In the genomic region with DNA sequence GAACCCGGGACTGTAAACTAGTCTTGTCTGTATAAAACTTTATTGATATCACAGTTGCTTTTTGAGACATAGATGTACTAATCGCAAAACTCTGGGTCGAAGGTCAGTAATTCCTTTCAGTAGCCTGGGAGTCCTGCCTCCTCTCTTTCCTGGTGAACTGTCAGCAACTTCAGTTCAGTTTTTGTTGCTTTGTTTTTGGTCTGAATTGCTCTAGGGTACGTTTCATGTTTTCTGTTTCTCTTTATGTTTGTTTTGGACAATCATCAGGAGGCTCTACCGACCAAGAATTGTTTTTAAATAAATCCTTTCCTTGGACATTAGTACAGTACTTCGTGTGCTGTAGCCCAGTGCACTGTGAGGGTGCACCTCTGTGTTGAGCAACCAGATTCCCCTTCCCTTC, we compare ENCODE assay signal across 31 mouse cellular contexts.
"Had no signal": no experiment of that assay in that cellular context is flagged by ENCODE, and none has a peak within 500 bp of the region (broad histone marks: within the 10 kb centered on the region; RNA-seq: fewer than 3 reads in every experiment).

No protein-coding gene starts in this region.

- H3K4me2 ChIP-seq: limb, embryonic 12.5 days; limb, embryonic 13.5 days; limb, embryonic 15.5 days; liver, embryonic 11.5 days; liver, embryonic 13.5 days; liver, embryonic 15.5 days; lung, embryonic 14.5 days; lung, embryonic 15.5 days; midbrain, embryonic 11.5 days; midbrain, embryonic 12.5 days; midbrain, embryonic 13.5 days; midbrain, embryonic 15.5 days had no signal

- H3K9me3 ChIP-seq: limb, embryonic 10.5 days; limb, embryonic 12.5 days; limb, embryonic 13.5 days; limb, embryonic 15.5 days; liver, embryonic 13.5 days; liver, embryonic 15.5 days; lung, embryonic 15.5 days; megakaryocyte, embryonic 14.5 days; midbrain, embryonic 10.5 days; midbrain, embryonic 12.5 days; midbrain, embryonic 13.5 days; midbrain, embryonic 15.5 days had no signal

- H3K9ac ChIP-seq: limb, embryonic 12.5 days; limb, embryonic 13.5 days; limb, embryonic 15.5 days; liver, embryonic 13.5 days; liver, embryonic 14.5 days; liver, embryonic 15.5 days; liver, postnatal 0 days; lung, embryonic 14.5 days; lung, embryonic 15.5 days; midbrain, embryonic 12.5 days; midbrain, embryonic 13.5 days; midbrain, embryonic 15.5 days had no signal

- H3K36me3 ChIP-seq: limb, embryonic 10.5 days; limb, embryonic 12.5 days; limb, embryonic 13.5 days; limb, embryonic 15.5 days; liver, embryonic 13.5 days; liver, embryonic 15.5 days; lung, embryonic 15.5 days; midbrain, embryonic 10.5 days; midbrain, embryonic 12.5 days; midbrain, embryonic 13.5 days; midbrain, embryonic 15.5 days had no signal

- ATAC-seq: liver, postnatal 0 days; lung, postnatal 0 days; midbrain, embryonic 13.5 days; midbrain, embryonic 15.5 days; midbrain, embryonic 16.5 days had no signal

- H3K4me3 ChIP-seq: left cerebral cortex, adult 2 months; limb, embryonic 10.5 days; limb, embryonic 12.5 days; limb, embryonic 13.5 days; limb, embryonic 15.5 days; liver, embryonic 13.5 days; liver, embryonic 15.5 days; lung, embryonic 15.5 days; megakaryocyte, embryonic 14.5 days; midbrain, embryonic 10.5 days; midbrain, embryonic 12.5 days; midbrain, embryonic 13.5 days; midbrain, embryonic 15.5 days; myocyte had no signal

- H3K4me1 ChIP-seq: limb, embryonic 10.5 days; limb, embryonic 12.5 days; limb, embryonic 13.5 days; limb, embryonic 15.5 days; liver, embryonic 13.5 days; liver, embryonic 15.5 days; lung, embryonic 15.5 days; megakaryocyte, embryonic 14.5 days; midbrain, embryonic 10.5 days; midbrain, embryonic 12.5 days; midbrain, embryonic 13.5 days; midbrain, embryonic 15.5 days had no signal

- H3K27ac ChIP-seq: left cerebral cortex, adult 2 months; limb, embryonic 10.5 days; limb, embryonic 12.5 days; limb, embryonic 13.5 days; limb, embryonic 15.5 days; liver, embryonic 13.5 days; liver, embryonic 14.5 days; liver, embryonic 15.5 days; lung, embryonic 15.5 days; macrophage; midbrain, embryonic 10.5 days; midbrain, embryonic 12.5 days; midbrain, embryonic 13.5 days; midbrain, embryonic 15.5 days had no signal

- H3K27me3 ChIP-seq: limb, embryonic 12.5 days; limb, embryonic 13.5 days; limb, embryonic 15.5 days; liver, embryonic 13.5 days; liver, embryonic 15.5 days; lung, embryonic 15.5 days; megakaryocyte, embryonic 14.5 days; midbrain, embryonic 12.5 days; midbrain, embryonic 13.5 days; midbrain, embryonic 15.5 days had no signal

- DNase-seq: left cerebral cortex, postnatal 4 days; liver; liver, embryonic 13.5 days; liver, postnatal 0 days; lung, adult 18-20 months; lung, adult 2 months; lung, embryonic 14.5 days; lung, postnatal 10 days; lung, postnatal 14 days; lung, postnatal 36 days; lung, postnatal 4 days; midbrain, embryonic 14.5 days had no signal
